Mouse (Mus musculus) leukemia stem cell, adult 10-12 weeks (primary cell): ENCODE results near the gene Olfr131. TPM values are rescaled to one million over a fixed set of nuclear protein-coding genes. Genes with fewer than 3 reads are reported as not detected.

ENCODE experiments used
- polyA plus RNA-seq: library from polyadenylated mRNA; stranded (reverse); fragments of >175 nt; gene quantifications from 2 replicates; pipeline ENCODE4 v1.2.3, GENCODE M21; 2012; ENCODE audit warnings: low replicate concordance

The Olfr131 gene
- not detected in 2 replicates for polyA plus RNA-seq

DNA sequence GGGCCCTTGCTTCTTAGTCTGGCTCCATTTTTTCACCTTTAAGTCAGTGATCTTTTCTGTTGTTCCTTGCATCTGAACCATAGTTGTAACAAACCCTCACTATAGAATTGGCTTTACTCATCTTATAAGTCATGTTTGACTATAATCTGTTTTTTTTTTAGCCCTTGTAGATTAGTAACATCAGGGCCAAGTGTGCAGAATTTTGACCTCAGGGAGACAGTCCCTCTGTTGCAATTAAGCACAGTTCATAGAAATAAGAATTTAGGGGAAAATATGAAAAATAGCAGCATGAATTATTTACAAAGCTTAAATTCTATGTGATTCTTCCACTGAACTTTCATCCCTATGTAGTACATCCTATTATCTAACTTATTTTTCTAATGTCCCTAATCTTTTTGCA is at the start of gene Olfr131:
Gene Olfr131 (minus strand): TSS at position 101 of the 400 bp plus-strand sequence.

DNA sequence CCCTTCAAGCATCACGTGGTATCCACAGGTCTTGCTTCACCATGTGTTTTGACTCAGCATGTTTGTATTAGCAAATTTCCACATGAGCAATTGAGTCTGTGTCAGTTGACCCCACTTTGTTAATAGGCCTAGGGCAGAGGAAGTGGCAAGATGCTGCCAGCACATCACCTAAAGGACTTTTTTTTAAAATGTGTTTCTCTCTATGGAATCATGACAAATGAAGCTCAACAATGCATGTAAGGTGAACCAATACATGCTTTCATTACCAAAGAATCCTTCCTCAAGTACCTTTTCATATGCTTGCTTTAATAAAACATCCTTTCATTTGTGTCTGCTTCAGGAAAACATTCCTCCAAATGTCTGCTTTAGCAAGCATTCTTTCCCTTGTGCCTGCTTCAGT is 45.9 kb upstream of the Olfr131 start, which contains the start of gene Olfr132:
Gene Olfr132 (minus strand): TSS at position 101 of the 400 bp plus-strand sequence.

GRCm38 (mm10) chr17:38063621-38064020 is 24.9 kb downstream of the Olfr131 start, which contains the start of gene Olfr130:
Olfr130 (plus strand) TSS chr17:38063921.

GRCm38 (mm10) chr17:38059979-38060378 is 28.5 kb downstream of the Olfr131 start, which contains the start of gene Olfr129:
Olfr129 (minus strand) TSS chr17:38060079.

Other genes with a start within 250 kb of the Olfr131 start
- not detected in 2 replicates for gene Olfr126, start 241.2 kb downstream of the Olfr131 start, polyA plus RNA-seq
- not detected in 2 replicates for gene Olfr127, start 188.3 kb downstream of the Olfr131 start, polyA plus RNA-seq
- gene Olfr128, start 168.1 kb downstream of the Olfr131 start, polyA plus RNA-seq: not detected in 2 replicates
- gene Olfr761, start 135.6 kb downstream of the Olfr131 start, polyA plus RNA-seq: not detected in 2 replicates
- not detected in 2 replicates for gene Olfr129, start 28.6 kb downstream of the Olfr131 start, polyA plus RNA-seq
- gene Olfr130, start 24.8 kb downstream of the Olfr131 start, polyA plus RNA-seq: not detected in 2 replicates
- not detected in 2 replicates for gene Olfr132, start 45.8 kb upstream of the Olfr131 start, polyA plus RNA-seq
- not detected in 2 replicates for gene Olfr133, start 56.6 kb upstream of the Olfr131 start, polyA plus RNA-seq
- not detected in 2 replicates for gene Olfr134, start 82.7 kb upstream of the Olfr131 start, polyA plus RNA-seq
- not detected in 2 replicates for gene Olfr135, start 115.6 kb upstream of the Olfr131 start, polyA plus RNA-seq
- not detected in 2 replicates for gene Olfr138, start 172.3 kb upstream of the Olfr131 start, polyA plus RNA-seq
- gene Olfr137, start 218.9 kb upstream of the Olfr131 start, polyA plus RNA-seq: not detected in 2 replicates
- gene Olfr136, start 241.1 kb upstream of the Olfr131 start, polyA plus RNA-seq: not detected in 2 replicates